18 mouse cellular contexts compared by ENCODE assay signal in genomic region chr12:111603871-111604270, GRCm38 (mm10).
"Had no signal": no experiment of that assay in that cellular context is flagged by ENCODE, and none has a peak within 500 bp of the region (broad histone marks: within the 10 kb centered on the region; RNA-seq: fewer than 3 reads in every experiment).

No protein-coding gene starts in this region.

- DNase-seq: left cerebral cortex, postnatal 4 days; lung, embryonic 14.5 days; retina, postnatal 1 day; right cerebral cortex, postnatal 25 days; spleen, adult 18-20 months; thymus, postnatal 25 days had no signal

- H3K4me2 ChIP-seq: intestine, embryonic 15.5 days; limb, embryonic 12.5 days; limb, embryonic 15.5 days; liver, embryonic 15.5 days; lung, embryonic 14.5 days; midbrain, embryonic 12.5 days; midbrain, embryonic 15.5 days; neural tube, embryonic 13.5 days; stomach, embryonic 15.5 days had no signal

- H3K27me3 ChIP-seq: intestine, embryonic 15.5 days; limb, embryonic 12.5 days; limb, embryonic 15.5 days; liver, embryonic 15.5 days; midbrain, embryonic 12.5 days; midbrain, embryonic 15.5 days; neural tube, embryonic 13.5 days; stomach, embryonic 15.5 days had no signal

- H3K9me3 ChIP-seq: intestine, embryonic 15.5 days; limb, embryonic 12.5 days; limb, embryonic 15.5 days; liver, embryonic 15.5 days; midbrain, embryonic 12.5 days; midbrain, embryonic 15.5 days; neural tube, embryonic 13.5 days; stomach, embryonic 15.5 days had no signal

- H3K4me1 ChIP-seq: intestine, embryonic 15.5 days; limb, embryonic 12.5 days; limb, embryonic 15.5 days; midbrain, embryonic 15.5 days; stomach, embryonic 15.5 days had no signal

- H3K4me3 ChIP-seq: intestine, embryonic 15.5 days; limb, embryonic 12.5 days; limb, embryonic 15.5 days; liver, embryonic 15.5 days; midbrain, embryonic 12.5 days; midbrain, embryonic 15.5 days; neural tube, embryonic 13.5 days; stomach, embryonic 15.5 days had no signal

- ATAC-seq: hindbrain, embryonic 16.5 days; intestine, embryonic 15.5 days; lung, postnatal 0 days; midbrain, embryonic 15.5 days had no signal

- H3K27ac ChIP-seq: intestine, embryonic 15.5 days; kidney, postnatal 0 days; limb, embryonic 12.5 days; limb, embryonic 15.5 days; liver, embryonic 15.5 days; macrophage; midbrain, embryonic 12.5 days; midbrain, embryonic 15.5 days; neural tube, embryonic 13.5 days; stomach, embryonic 15.5 days had no signal

- H3K9ac ChIP-seq: intestine, embryonic 15.5 days; limb, embryonic 12.5 days; limb, embryonic 15.5 days; liver, embryonic 15.5 days; lung, embryonic 14.5 days; midbrain, embryonic 12.5 days; midbrain, embryonic 15.5 days; neural tube, embryonic 13.5 days; stomach, embryonic 15.5 days had no signal
